Mouse (Mus musculus): ENCODE data around the gene Gm29427. TPM values are rescaled to one million over a fixed set of nuclear protein-coding genes. Genes with fewer than 3 reads are reported as not detected.

Gm29427 gene
- not detected in 2 replicates for polyA plus RNA-seq (2014; fragmentation: Nextera tagmentation; extraction: Ambion mirVana)

GRCm38 (mm10) chr1:130715561-130716217, at the start of gene Gm29427:
Gene Gm29427 (minus strand): TSS chr1:130715799.
- peak within 1 kb of the TSS; percentile 63 for H3K27ac ChIP-seq (replicated peaks; ENCODE audit: low read depth, low read length)
- DNase-seq (ENCODE audit: low spot score) = peak; percentile 96
- WGBS = under 1% methylated on average over 25 of the region's 38 CpGs

DNA sequence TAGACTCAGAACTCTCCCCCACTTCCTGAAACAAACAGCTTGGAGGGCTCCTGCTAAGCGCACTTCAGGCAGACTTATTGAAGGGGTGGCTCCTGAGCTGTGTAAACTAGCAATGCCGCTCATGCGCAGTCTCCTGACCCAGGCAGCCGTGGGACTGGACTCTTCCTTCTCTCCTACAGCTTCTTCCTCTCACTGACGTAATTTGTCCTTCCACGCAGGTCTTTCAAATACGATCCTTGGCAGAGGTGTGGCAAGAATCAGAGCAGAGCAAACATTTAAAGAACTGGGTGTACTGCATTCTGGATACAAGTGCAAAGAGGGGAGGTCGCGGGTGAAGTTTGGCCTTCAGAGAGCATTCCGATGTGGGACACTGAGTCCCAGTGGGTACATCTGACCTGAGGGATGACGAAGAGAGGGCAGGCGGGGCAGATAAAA, 48.4 kb upstream of the Gm29427 start:
- H3K9ac ChIP-seq (ENCODE audit: low read depth, low read length) = no peak overlapping the region
- no peaks in the 10 kb centered on the region for H3K27me3 ChIP-seq (replicated peaks; ENCODE audit: control insufficient read depth, insufficient read depth, low read length)
- H3K9me3 ChIP-seq (ENCODE audit: control insufficient read depth, low read length) = no peaks in the 10 kb centered on the region
- ATAC-seq (ENCODE audit: low read depth) (no peak), DNase-seq (ENCODE audit: low spot score) (peak; percentile 4)
- H3K4me3 ChIP-seq (ENCODE audit: low read depth, low read length) = no peak overlapping the region
- no peaks in the 10 kb centered on the region for H3K4me1 ChIP-seq (ENCODE audit: control insufficient read depth, insufficient read depth, low read length)
- WGBS = 83% methylated on average over 12 of the region's 12 CpGs
- no peak overlapping the region for H3K27ac ChIP-seq (replicated peaks; ENCODE audit: low read depth, low read length)
- no peak overlapping the region for H3K4me2 ChIP-seq (ENCODE audit: low read depth, low read length)
- H3K36me3 ChIP-seq (ENCODE audit: control insufficient read depth, insufficient read depth, low read length) = no peaks in the 10 kb centered on the region

More at GRCm38 (mm10) chr1:130715561-130716217, at the start of gene Gm29427:
- ATAC-seq (ENCODE audit: low read depth) = peak; percentile 96
- H3K9ac ChIP-seq (ENCODE audit: low read depth, low read length) = peak within 1 kb of the TSS; percentile 98
- H3K27me3 ChIP-seq (replicated peaks; ENCODE audit: control insufficient read depth, insufficient read depth, low read length) = no peaks in the 10 kb centered on the region
- no peaks in the 10 kb centered on the region for H3K9me3 ChIP-seq (ENCODE audit: control insufficient read depth, low read length)
- peak within 1 kb of the TSS; percentile 97 for H3K4me3 ChIP-seq (ENCODE audit: low read depth, low read length)
- peaks cover 12% of the 10 kb centered on the region for H3K36me3 ChIP-seq (ENCODE audit: control insufficient read depth, insufficient read depth, low read length)
- peaks cover 8% of the 10 kb centered on the region for H3K4me1 ChIP-seq (ENCODE audit: control insufficient read depth, insufficient read depth, low read length)
- peak within 1 kb of the TSS; percentile 98 for H3K4me2 ChIP-seq (ENCODE audit: low read depth, low read length)

- DNase-seq (ENCODE audit: low spot score) = no peak
- H3K27ac ChIP-seq (replicated peaks; ENCODE audit: low read depth, low read length) = no peak overlapping the region
- 82% methylated on average over 3 of the region's 3 CpGs for WGBS
Observed at GRCm38 (mm10) chr1:130762045-130762760, 46.6 kb upstream of the Gm29427 start.

GRCm38 (mm10) chr1:130761597-130761996, 46.0 kb upstream of the Gm29427 start:
- H3K36me3 ChIP-seq (ENCODE audit: control insufficient read depth, insufficient read depth, low read length) = no peaks in the 10 kb centered on the region
- H3K9me3 ChIP-seq (ENCODE audit: control insufficient read depth, low read length) = no peaks in the 10 kb centered on the region
- no peak overlapping the region for H3K27ac ChIP-seq (replicated peaks; ENCODE audit: low read depth, low read length)
- 67% methylated on average over 1 of the region's 1 CpGs for WGBS
- no peak for DNase-seq (ENCODE audit: low spot score)
- H3K9ac ChIP-seq (ENCODE audit: low read depth, low read length) = no peak overlapping the region
- H3K4me1 ChIP-seq (ENCODE audit: control insufficient read depth, insufficient read depth, low read length) = no peaks in the 10 kb centered on the region
- H3K27me3 ChIP-seq (replicated peaks; ENCODE audit: control insufficient read depth, insufficient read depth, low read length) = no peaks in the 10 kb centered on the region
- H3K4me2 ChIP-seq (ENCODE audit: low read depth, low read length) = no peak overlapping the region
- ATAC-seq (ENCODE audit: low read depth) = no peak
- no peak overlapping the region for H3K4me3 ChIP-seq (ENCODE audit: low read depth, low read length)

More at GRCm38 (mm10) chr1:130762045-130762760, 46.6 kb upstream of the Gm29427 start:
- no peaks in the 10 kb centered on the region for H3K9me3 ChIP-seq (ENCODE audit: control insufficient read depth, low read length)
- no peaks in the 10 kb centered on the region for H3K36me3 ChIP-seq (ENCODE audit: control insufficient read depth, insufficient read depth, low read length)
- no peak overlapping the region for H3K9ac ChIP-seq (ENCODE audit: low read depth, low read length)
- H3K4me2 ChIP-seq (ENCODE audit: low read depth, low read length) = no peak overlapping the region
- no peak overlapping the region for H3K4me3 ChIP-seq (ENCODE audit: low read depth, low read length)
- H3K27me3 ChIP-seq (replicated peaks; ENCODE audit: control insufficient read depth, insufficient read depth, low read length) = no peaks in the 10 kb centered on the region
- no peak for ATAC-seq (ENCODE audit: low read depth)
- no peaks in the 10 kb centered on the region for H3K4me1 ChIP-seq (ENCODE audit: control insufficient read depth, insufficient read depth, low read length)

GRCm38 (mm10) chr1:130759689-130760088, 44.1 kb upstream of the Gm29427 start:
- ATAC-seq (ENCODE audit: low read depth) (no peak), DNase-seq (ENCODE audit: low spot score) (no peak)
- H3K27me3 ChIP-seq (replicated peaks; ENCODE audit: control insufficient read depth, insufficient read depth, low read length) = no peaks in the 10 kb centered on the region
- H3K9ac ChIP-seq (ENCODE audit: low read depth, low read length) = no peak overlapping the region
- no peak overlapping the region for H3K27ac ChIP-seq (replicated peaks; ENCODE audit: low read depth, low read length)
- H3K9me3 ChIP-seq (ENCODE audit: control insufficient read depth, low read length) = no peaks in the 10 kb centered on the region
- no peaks in the 10 kb centered on the region for H3K36me3 ChIP-seq (ENCODE audit: control insufficient read depth, insufficient read depth, low read length)
- no peak overlapping the region for H3K4me2 ChIP-seq (ENCODE audit: low read depth, low read length)
- WGBS = 74% methylated on average over 9 of the region's 9 CpGs
- H3K4me3 ChIP-seq (ENCODE audit: low read depth, low read length) = no peak overlapping the region
- H3K4me1 ChIP-seq (ENCODE audit: control insufficient read depth, insufficient read depth, low read length) = no peaks in the 10 kb centered on the region

GRCm38 (mm10) chr1:130746819-130747218, 31.2 kb upstream of the Gm29427 start:
- no peaks in the 10 kb centered on the region for H3K36me3 ChIP-seq (ENCODE audit: control insufficient read depth, insufficient read depth, low read length)
- H3K9me3 ChIP-seq (ENCODE audit: control insufficient read depth, low read length) = no peaks in the 10 kb centered on the region
- WGBS = 85% methylated on average over 3 of the region's 3 CpGs
- no peak overlapping the region for H3K4me3 ChIP-seq (ENCODE audit: low read depth, low read length)
- H3K27me3 ChIP-seq (replicated peaks; ENCODE audit: control insufficient read depth, insufficient read depth, low read length) = no peaks in the 10 kb centered on the region
- no peak for DNase-seq (ENCODE audit: low spot score)
- H3K9ac ChIP-seq (ENCODE audit: low read depth, low read length) = no peak overlapping the region
- no peak overlapping the region for H3K4me2 ChIP-seq (ENCODE audit: low read depth, low read length)
- no peak overlapping the region for H3K27ac ChIP-seq (replicated peaks; ENCODE audit: low read depth, low read length)
- ATAC-seq (ENCODE audit: low read depth) = no peak
- no peaks in the 10 kb centered on the region for H3K4me1 ChIP-seq (ENCODE audit: control insufficient read depth, insufficient read depth, low read length)

- no peaks in the 10 kb centered on the region for H3K36me3 ChIP-seq (ENCODE audit: control insufficient read depth, insufficient read depth, low read length)
- H3K4me2 ChIP-seq (ENCODE audit: low read depth, low read length) = no peak overlapping the region
- no peaks in the 10 kb centered on the region for H3K27me3 ChIP-seq (replicated peaks; ENCODE audit: control insufficient read depth, insufficient read depth, low read length)
- no peaks in the 10 kb centered on the region for H3K4me1 ChIP-seq (ENCODE audit: control insufficient read depth, insufficient read depth, low read length)
- ATAC-seq (ENCODE audit: low read depth) = no peak
- H3K9ac ChIP-seq (ENCODE audit: low read depth, low read length) = no peak overlapping the region
- 93% methylated on average over 3 of the region's 3 CpGs for WGBS
- H3K4me3 ChIP-seq (ENCODE audit: low read depth, low read length) = no peak overlapping the region
- H3K9me3 ChIP-seq (ENCODE audit: control insufficient read depth, low read length) = no peaks in the 10 kb centered on the region
- H3K27ac ChIP-seq (replicated peaks; ENCODE audit: low read depth, low read length) = no peak overlapping the region
- DNase-seq (ENCODE audit: low spot score) = no peak
Observed at GRCm38 (mm10) chr1:130745591-130745990, 30.0 kb upstream of the Gm29427 start.

DNA sequence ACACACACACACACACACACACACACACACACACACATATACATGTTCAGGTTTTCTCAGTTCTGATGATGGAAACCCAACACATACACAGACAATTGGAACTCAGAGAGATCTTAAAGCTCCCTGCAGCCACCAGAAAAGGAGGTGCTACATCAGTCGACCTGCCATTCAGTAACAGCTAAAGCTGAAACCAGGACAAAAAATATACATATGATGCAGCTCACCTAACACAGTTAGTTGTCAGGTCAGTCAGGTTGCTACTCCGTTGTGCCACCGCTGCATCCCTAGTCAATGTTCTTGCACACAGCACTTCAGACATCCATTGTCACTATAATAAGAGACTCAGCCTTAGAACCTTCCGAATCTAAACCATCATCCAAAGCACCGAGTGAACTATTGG, 29.4 kb upstream of the Gm29427 start:
- no peak overlapping the region for H3K4me2 ChIP-seq (ENCODE audit: low read depth, low read length)
- H3K4me3 ChIP-seq (ENCODE audit: low read depth, low read length) = no peak overlapping the region
- no peaks in the 10 kb centered on the region for H3K4me1 ChIP-seq (ENCODE audit: control insufficient read depth, insufficient read depth, low read length)
- H3K27ac ChIP-seq (replicated peaks; ENCODE audit: low read depth, low read length) = no peak overlapping the region
- DNase-seq (ENCODE audit: low spot score) = no peak
- no peaks in the 10 kb centered on the region for H3K27me3 ChIP-seq (replicated peaks; ENCODE audit: control insufficient read depth, insufficient read depth, low read length)
- no peak for ATAC-seq (ENCODE audit: low read depth)
- no peak overlapping the region for H3K9ac ChIP-seq (ENCODE audit: low read depth, low read length)
- no peaks in the 10 kb centered on the region for H3K9me3 ChIP-seq (ENCODE audit: control insufficient read depth, low read length)
- H3K36me3 ChIP-seq (ENCODE audit: control insufficient read depth, insufficient read depth, low read length) = no peaks in the 10 kb centered on the region
- 85% methylated on average over 5 of the region's 5 CpGs for WGBS
